Mouse (Mus musculus) olfactory bulb, adult 2 months (tissue): ENCODE measurements at regions not wholly inside any gene's neighbourhood (a gene's known extent, or its start where the extent isn't known, plus 50 kb on each side); places are given as distances from the start of the nearest gene placed in this dataset.

ENCODE experiments used
- CTCF ChIP-seq: fragments of 200-500 bp; IDR thresholded peaks from 2 replicates; pipeline ENCODE4 v1.5.1; 2012; ENCODE audit warnings: low read depth, mild to moderate bottlenecking, low read length, moderate library complexity; ENCODE audit not compliant: insufficient read depth
- POLR2A ChIP-seq: fragments of 200-500 bp; IDR thresholded peaks from 2 replicates; pipeline ENCODE4 v1.6.1; 2012; ENCODE audit warnings: mild to moderate bottlenecking, low read depth, low read length, moderate library complexity; ENCODE audit not compliant: insufficient read depth

DNA sequence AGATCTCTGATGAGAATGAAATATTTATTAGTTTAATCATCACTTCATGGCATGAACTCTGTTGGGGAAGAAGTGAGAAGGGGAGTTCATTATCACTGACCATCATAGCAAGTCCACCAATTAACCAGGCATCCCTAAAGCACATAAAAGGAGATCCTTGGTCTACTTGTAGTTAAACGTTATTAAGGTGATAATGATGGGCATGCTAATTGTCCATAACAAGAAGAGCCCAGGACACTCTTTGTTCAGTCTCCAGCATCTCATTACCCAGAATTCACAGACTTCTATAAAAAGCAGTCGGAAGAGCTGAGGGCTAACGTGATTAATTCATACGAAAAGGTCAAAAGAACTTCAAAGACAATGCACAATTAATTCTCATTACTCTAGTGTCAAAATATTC lies 272.2 kb downstream of the Cenpc1 start:
- TF ChIP-seq CTCF, result no peak
- TF ChIP-seq POLR2A, result no peak
